Mouse (Mus musculus): ENCODE results near the gene Cpsf3.

GRCm38 (mm10) chr12:21325266-21325665, 40.1 kb downstream of the Cpsf3 start:
- TF ChIP-seq CTCF (IDR thresholded peaks at IDR 0.05; ENCODE audit: control insufficient read depth, insufficient read depth, insufficient read length) (no peak), USF1 (IDR thresholded peaks at IDR 0.05; ENCODE audit: low read depth) (no peak), MAX (IDR thresholded peaks at IDR 0.05) (no peak), MYOD1 (IDR thresholded peaks at IDR 0.05; ENCODE audit: control insufficient read depth, insufficient read length, low read depth) (no peak)
